Mouse (Mus musculus): ENCODE data around the gene Ptprd. TPM values are rescaled to one million over a fixed set of nuclear protein-coding genes. Genes with fewer than 3 reads are reported as not detected.

Gene Ptprd
- polyA plus RNA-seq, 1 experiment from 2014 or later: 14.3 TPM

- Histone ChIP-seq H3K27ac (ENCODE audit: poor library complexity, severe bottlenecking) (no peak overlapping the region), H3K9me3 (replicated peaks) (no peaks in the 10 kb centered on the region)
Observed at GRCm38 (mm10) chr4:77248918-77249317, 962.8 kb downstream of the Ptprd start.

GRCm38 (mm10) chr4:77241852-77242455 lies 969.8 kb downstream of the Ptprd start:
- no peak for ATAC-seq (ENCODE audit: insufficient number of reproducible peaks, low FRiP score)
- Histone ChIP-seq H3K36me3 (no peaks in the 10 kb centered on the region), H3K27me3 (replicated peaks) (no peaks in the 10 kb centered on the region), H3K9me3 (replicated peaks) (no peaks in the 10 kb centered on the region), H3K4me2 (no peak overlapping the region), H3K9ac (no peak overlapping the region), H3K4me1 (replicated peaks) (no peaks in the 10 kb centered on the region), H3K27ac (ENCODE audit: poor library complexity, severe bottlenecking) (no peak overlapping the region), H3K4me3 (no peak overlapping the region)
- WGBS: 74% methylated on average over 6 of the region's 6 CpGs

More at GRCm38 (mm10) chr4:77248918-77249317, 962.8 kb downstream of the Ptprd start:
- no peaks in the 10 kb centered on the region for H3K27me3 ChIP-seq (replicated peaks)
- no peaks in the 10 kb centered on the region for H3K4me1 ChIP-seq (replicated peaks)
- no peaks in the 10 kb centered on the region for H3K36me3 ChIP-seq
- ATAC-seq (ENCODE audit: insufficient number of reproducible peaks, low FRiP score): no peak
- no peak overlapping the region for H3K4me2 ChIP-seq
- H3K9ac ChIP-seq: no peak overlapping the region
- H3K4me3 ChIP-seq: no peak overlapping the region
- 70% methylated on average over 1 of the region's 1 CpGs for WGBS

GRCm38 (mm10) chr4:77238144-77238543 lies 973.6 kb downstream of the Ptprd start:
- no peak for ATAC-seq (ENCODE audit: insufficient number of reproducible peaks, low FRiP score)
- H3K9me3 ChIP-seq (replicated peaks): no peaks in the 10 kb centered on the region

GRCm38 (mm10) chr4:77233243-77233642 lies 978.5 kb downstream of the Ptprd start:
- Histone ChIP-seq H3K27me3 (replicated peaks) (no peaks in the 10 kb centered on the region), H3K27ac (ENCODE audit: poor library complexity, severe bottlenecking) (no peak overlapping the region), H3K9ac (no peak overlapping the region), H3K4me3 (no peak overlapping the region), H3K9me3 (replicated peaks) (no peaks in the 10 kb centered on the region), H3K4me1 (replicated peaks) (no peaks in the 10 kb centered on the region), H3K4me2 (no peak overlapping the region), H3K36me3 (no peaks in the 10 kb centered on the region)
- WGBS: 70% methylated on average over 2 of the region's 2 CpGs
- ATAC-seq (ENCODE audit: insufficient number of reproducible peaks, low FRiP score): no peak

More at GRCm38 (mm10) chr4:77238144-77238543, 973.6 kb downstream of the Ptprd start:
- no peaks in the 10 kb centered on the region for H3K4me1 ChIP-seq (replicated peaks)
- WGBS: 57% methylated on average over 1 of the region's 1 CpGs
- no peak overlapping the region for H3K4me2 ChIP-seq
- H3K36me3 ChIP-seq: no peaks in the 10 kb centered on the region
- no peaks in the 10 kb centered on the region for H3K27me3 ChIP-seq (replicated peaks)
- no peak overlapping the region for H3K27ac ChIP-seq (ENCODE audit: poor library complexity, severe bottlenecking)
- no peak overlapping the region for H3K9ac ChIP-seq
- H3K4me3 ChIP-seq: no peak overlapping the region

GRCm38 (mm10) chr4:77168866-77169265 lies 1042.9 kb downstream of the Ptprd start:
- Histone ChIP-seq H3K27ac (ENCODE audit: poor library complexity, severe bottlenecking) (no peak overlapping the region), H3K4me3 (no peak overlapping the region), H3K9ac (no peak overlapping the region), H3K4me2 (no peak overlapping the region), H3K36me3 (no peaks in the 10 kb centered on the region), H3K9me3 (replicated peaks) (no peaks in the 10 kb centered on the region), H3K4me1 (replicated peaks) (no peaks in the 10 kb centered on the region), H3K27me3 (replicated peaks) (no peaks in the 10 kb centered on the region)
- 75% methylated on average over 8 of the region's 8 CpGs for WGBS
- ATAC-seq (ENCODE audit: insufficient number of reproducible peaks, low FRiP score): no peak

GRCm38 (mm10) chr4:77157601-77158000 lies 1054.2 kb downstream of the Ptprd start:
- H3K9me3 ChIP-seq (replicated peaks): no peaks in the 10 kb centered on the region
- no peak overlapping the region for H3K4me2 ChIP-seq
- no peaks in the 10 kb centered on the region for H3K27me3 ChIP-seq (replicated peaks)
- ATAC-seq (ENCODE audit: insufficient number of reproducible peaks, low FRiP score): no peak
- no peaks in the 10 kb centered on the region for H3K4me1 ChIP-seq (replicated peaks)
- no peaks in the 10 kb centered on the region for H3K36me3 ChIP-seq
- 66% methylated on average over 3 of the region's 3 CpGs for WGBS
- H3K27ac ChIP-seq (ENCODE audit: poor library complexity, severe bottlenecking): no peak overlapping the region
- no peak overlapping the region for H3K9ac ChIP-seq
- H3K4me3 ChIP-seq: no peak overlapping the region

- no peak overlapping the region for H3K4me3 ChIP-seq
- no peaks in the 10 kb centered on the region for H3K4me1 ChIP-seq (replicated peaks)
- no peak overlapping the region for H3K27ac ChIP-seq (ENCODE audit: poor library complexity, severe bottlenecking)
- H3K9ac ChIP-seq: no peak overlapping the region
- no peak for ATAC-seq (ENCODE audit: insufficient number of reproducible peaks, low FRiP score)
- no peaks in the 10 kb centered on the region for H3K9me3 ChIP-seq (replicated peaks)
- no peaks in the 10 kb centered on the region for H3K36me3 ChIP-seq
- 81% methylated on average over 2 of the region's 2 CpGs for WGBS
- H3K27me3 ChIP-seq (replicated peaks): no peaks in the 10 kb centered on the region
- no peak overlapping the region for H3K4me2 ChIP-seq
Observed at GRCm38 (mm10) chr4:77155561-77155960, 1056.2 kb downstream of the Ptprd start.

GRCm38 (mm10) chr4:77155037-77155436 lies 1056.7 kb downstream of the Ptprd start:
- 98% methylated on average over 1 of the region's 1 CpGs for whole genome bisulfite sequencing
- Histone ChIP-seq H3K36me3 (no peaks in the 10 kb centered on the region), H3K4me3 (no peak overlapping the region), H3K9me3 (replicated peaks) (no peaks in the 10 kb centered on the region), H3K9ac (no peak overlapping the region), H3K4me1 (replicated peaks) (no peaks in the 10 kb centered on the region), H3K4me2 (no peak overlapping the region), H3K27ac (ENCODE audit: poor library complexity, severe bottlenecking) (no peak overlapping the region), H3K27me3 (replicated peaks) (no peaks in the 10 kb centered on the region)
- no peak for ATAC-seq (ENCODE audit: insufficient number of reproducible peaks, low FRiP score)

GRCm38 (mm10) chr4:77124852-77125251 lies 1086.9 kb downstream of the Ptprd start:
- no peak for ATAC-seq (ENCODE audit: insufficient number of reproducible peaks, low FRiP score)
- Histone ChIP-seq H3K9me3 (replicated peaks) (no peaks in the 10 kb centered on the region), H3K4me3 (no peak overlapping the region), H3K27ac (ENCODE audit: poor library complexity, severe bottlenecking) (no peak overlapping the region), H3K4me1 (replicated peaks) (no peaks in the 10 kb centered on the region), H3K9ac (no peak overlapping the region), H3K4me2 (no peak overlapping the region), H3K36me3 (no peaks in the 10 kb centered on the region), H3K27me3 (replicated peaks) (no peaks in the 10 kb centered on the region)
- 79% methylated on average over 2 of the region's 2 CpGs for WGBS

- Histone ChIP-seq H3K27ac (ENCODE audit: poor library complexity, severe bottlenecking) (no peak overlapping the region), H3K4me3 (no peak overlapping the region), H3K4me2 (no peak overlapping the region), H3K9ac (no peak overlapping the region), H3K27me3 (replicated peaks) (no peaks in the 10 kb centered on the region), H3K4me1 (replicated peaks) (no peaks in the 10 kb centered on the region), H3K9me3 (replicated peaks) (no peaks in the 10 kb centered on the region), H3K36me3 (no peaks in the 10 kb centered on the region)
- 48% methylated on average over 1 of the region's 1 CpGs for WGBS
- no peak for ATAC-seq (ENCODE audit: insufficient number of reproducible peaks, low FRiP score)
Observed at GRCm38 (mm10) chr4:77110894-77111293, 1100.9 kb downstream of the Ptprd start.

- 79% methylated on average over 2 of the region's 2 CpGs for WGBS
Observed at GRCm38 (mm10) chr4:77107291-77107690, 1104.5 kb downstream of the Ptprd start.

GRCm38 (mm10) chr4:77083165-77083564 lies 1128.6 kb downstream of the Ptprd start:
- no peaks in the 10 kb centered on the region for H3K9me3 ChIP-seq (replicated peaks)
- H3K4me3 ChIP-seq: no peak overlapping the region
- WGBS: 63% methylated on average over 3 of the region's 3 CpGs
- no peak overlapping the region for H3K27ac ChIP-seq (ENCODE audit: poor library complexity, severe bottlenecking)
- H3K9ac ChIP-seq: no peak overlapping the region
- H3K4me2 ChIP-seq: no peak overlapping the region
- H3K4me1 ChIP-seq (replicated peaks): no peaks in the 10 kb centered on the region
- no peaks in the 10 kb centered on the region for H3K27me3 ChIP-seq (replicated peaks)
- H3K36me3 ChIP-seq: no peaks in the 10 kb centered on the region
- ATAC-seq (ENCODE audit: insufficient number of reproducible peaks, low FRiP score): no peak

More at GRCm38 (mm10) chr4:77107291-77107690, 1104.5 kb downstream of the Ptprd start:
- H3K27me3 ChIP-seq (replicated peaks): no peaks in the 10 kb centered on the region
- no peak for ATAC-seq (ENCODE audit: insufficient number of reproducible peaks, low FRiP score)
- H3K4me1 ChIP-seq (replicated peaks): no peaks in the 10 kb centered on the region
- no peak overlapping the region for H3K4me3 ChIP-seq
- no peak overlapping the region for H3K27ac ChIP-seq (ENCODE audit: poor library complexity, severe bottlenecking)
- no peaks in the 10 kb centered on the region for H3K9me3 ChIP-seq (replicated peaks)
- no peak overlapping the region for H3K9ac ChIP-seq
- no peaks in the 10 kb centered on the region for H3K36me3 ChIP-seq
- H3K4me2 ChIP-seq: no peak overlapping the region

Measured in heart, embryonic 12.5 days (tissue).